Mouse (Mus musculus) CH12F3 (cell line): ENCODE results near the gene Ehhadh.
"Not testable (repeated sequence)": the region's sequence is repeated elsewhere in the genome, so short reads cannot be mapped to it uniquely, and the experiment has no call there.

Experiments used
- in situ Hi-C: fragments of 300-500 bp; cut with MboI; formaldehyde crosslinking; loops from 2 replicates; pipeline ENCODE4 v1.14.3; 2020; ENCODE audit warnings: low sequenced_read_pairs

Ehhadh gene

GRCm38 (mm10) chr16:21804258-21804657 is 16.7 kb upstream of the Ehhadh start:
- in situ Hi-C loops, result no loop called here

GRCm38 (mm10) chr16:21795071-21795470 is 7.5 kb upstream of the Ehhadh start:
- in situ Hi-C loops, result no loop called here

- in situ Hi-C loops, result no loop called here
These were observed 7.1 kb upstream of the Ehhadh start for GRCm38 (mm10) chr16:21794697-21795045.

GRCm38 (mm10) chr16:21793875-21794696 is 6.5 kb upstream of the Ehhadh start, which contains the start of gene Map3k13:
Gene Map3k13 (plus strand): TSS chr16:21794346.
- in situ Hi-C loops, result no loop called here

- in situ Hi-C loops, result not testable (repeated sequence)
These were observed 5.6 kb upstream of the Ehhadh start for GRCm38 (mm10) chr16:21793080-21793810.

- in situ Hi-C loops, result no loop called here
These were observed 4.2 kb upstream of the Ehhadh start for GRCm38 (mm10) chr16:21791779-21792178.

GRCm38 (mm10) chr16:21790469-21790868 is 2.9 kb upstream of the Ehhadh start:
- in situ Hi-C loops, result no loop called here

GRCm38 (mm10) chr16:21789180-21789579 is 1.6 kb upstream of the Ehhadh start:
- in situ Hi-C loops, result no loop called here

GRCm38 (mm10) chr16:21788581-21788980 is 974 bp upstream of the Ehhadh start:
- in situ Hi-C loops, result no loop called here

GRCm38 (mm10) chr16:21786317-21786716 is 1.3 kb downstream of the Ehhadh start:
- in situ Hi-C loops, result no loop called here

- in situ Hi-C loops, result no loop called here
These were observed 2.6 kb downstream of the Ehhadh start for GRCm38 (mm10) chr16:21785000-21785399.

GRCm38 (mm10) chr16:21782807-21783206 is 4.8 kb downstream of the Ehhadh start:
- in situ Hi-C loops, result no loop called here

- in situ Hi-C loops, result no loop called here
These were observed 5.7 kb downstream of the Ehhadh start for GRCm38 (mm10) chr16:21781895-21782294.

GRCm38 (mm10) chr16:21781277-21781676 is 6.3 kb downstream of the Ehhadh start:
- in situ Hi-C loops, result no loop called here

GRCm38 (mm10) chr16:21779149-21779548 is 8.5 kb downstream of the Ehhadh start:
- in situ Hi-C loops, result no loop called here

GRCm38 (mm10) chr16:21778293-21778866 is 9.2 kb downstream of the Ehhadh start:
- in situ Hi-C loops, result no loop called here

GRCm38 (mm10) chr16:21774725-21775124 is 12.9 kb downstream of the Ehhadh start:
- in situ Hi-C loops, result no loop called here

- in situ Hi-C loops, result no loop called here
These were observed 17.9 kb downstream of the Ehhadh start for GRCm38 (mm10) chr16:21769667-21770066.

GRCm38 (mm10) chr16:21768255-21768654 is 19.4 kb downstream of the Ehhadh start:
- in situ Hi-C loops, result no loop called here

GRCm38 (mm10) chr16:21758447-21758846 is 29.2 kb downstream of the Ehhadh start:
- in situ Hi-C loops, result no loop called here

- in situ Hi-C loops, result no loop called here
These were observed 44.2 kb downstream of the Ehhadh start for GRCm38 (mm10) chr16:21743401-21743800.

- in situ Hi-C loops, result no loop called here
These were observed 44.7 kb downstream of the Ehhadh start for GRCm38 (mm10) chr16:21742898-21743297.
